Mouse (Mus musculus) neural tube, embryonic 14.5 days (tissue): ENCODE data around the gene P2ry4. TPM values are rescaled to one million over a fixed set of nuclear protein-coding genes. Genes with fewer than 3 reads are reported as not detected.

ENCODE experiments used
- ATAC-seq: fragments of 200-750 bp; cut with Nextera tagmentation; 2 replicates; pipeline ENCODE4 v1.8.0; 2017; ENCODE audit warnings: low read depth, mild to moderate bottlenecking, moderate TSS enrichment, moderate library complexity
- H3K27ac ChIP-seq: fragments of 300-500 bp; sonication (generic); 2 replicates; pipeline ENCODE4 v1.5.1; 2014; ENCODE audit warnings: low read depth, mild to moderate bottlenecking, control low read depth, low read length, moderate library complexity, mixed read lengths
- H3K27me3 ChIP-seq: fragments of 300-500 bp; sonication (generic); 2 replicates; pipeline ENCODE4 v1.6.1; 2014; ENCODE audit warnings: low read length; ENCODE audit not compliant: control insufficient read depth, insufficient read depth
- H3K36me3 ChIP-seq: fragments of 300-500 bp; sonication (generic); 2 replicates; pipeline ENCODE4 v1.6.1; 2014; ENCODE audit warnings: low read length, mixed read lengths; ENCODE audit not compliant: control insufficient read depth, insufficient read depth
- H3K4me1 ChIP-seq: fragments of 300-500 bp; sonication (generic); 2 replicates; pipeline ENCODE4 v1.6.1; 2014; ENCODE audit warnings: low read length; ENCODE audit not compliant: control insufficient read depth, insufficient read depth
- H3K4me2 ChIP-seq: fragments of 300-500 bp; sonication (generic); 2 replicates; pipeline ENCODE4 v1.6.1; 2014; ENCODE audit warnings: mild to moderate bottlenecking, low read depth, low read length, control low read depth
- H3K4me3 ChIP-seq: fragments of 300-500 bp; sonication (generic); 2 replicates; pipeline ENCODE4 v1.5.1; 2014; ENCODE audit warnings: low read depth, low read length, control low read depth, mixed read lengths
- H3K9ac ChIP-seq: fragments of 300-500 bp; sonication (generic); replicated peaks from 2 replicates; pipeline ENCODE4 v1.6.1; 2014; ENCODE audit warnings: low read depth, mild to moderate bottlenecking, control low read depth, low read length, mixed read lengths
- H3K9me3 ChIP-seq: fragments of 300-500 bp; sonication (generic); 2 replicates; pipeline ENCODE4 v1.6.1; 2016; ENCODE audit warnings: low read length; ENCODE audit not compliant: control insufficient read depth
- WGBS: fragments of 180-500 bp; shearing (Covaris S2); extraction: QIAGEN DNeasy Blood & Tissue Kit; methylation state at CpG from one replicate; pipeline ENCODE4 v1.1.7; 2014; 5-methylcytosine and 5-hydroxymethylcytosine counted together
- polyA plus RNA-seq: library from polyadenylated mRNA; unstranded; fragments of >200 nt; fragmentation: Nextera tagmentation; extraction: Ambion mirVana; gene quantifications from 2 replicates; pipeline ENCODE4 v1.2.1, GENCODE M21; 2014

P2ry4 gene
- polyA plus RNA-seq, 1 experiment from 2014 or later, result not detected

GRCm38 (mm10) chrX:100605314-100605713 lies 10.6 kb upstream of the P2ry4 start, which contains the start of gene Arr3:
TSS of gene Arr3 (plus strand) at chrX:100605497.
- no peak within 1 kb of the TSS for H3K4me3 ChIP-seq
- WGBS, result 77% methylated on average over 1 of the region's 1 CpGs
- H3K9me3 ChIP-seq, result no peaks in the 10 kb centered on the region
- H3K27ac ChIP-seq, result no peak within 1 kb of the TSS
- no peaks in the 10 kb centered on the region for H3K27me3 ChIP-seq
- ATAC-seq, result no peak
- H3K36me3 ChIP-seq, result no peaks in the 10 kb centered on the region
- no peak within 1 kb of the TSS for H3K9ac ChIP-seq
- H3K4me1 ChIP-seq, result no peaks in the 10 kb centered on the region
- H3K4me2 ChIP-seq, result no peak within 1 kb of the TSS

- Histone ChIP-seq H3K4me1 (no peaks in the 10 kb centered on the region), H3K27ac (no peak overlapping the region), H3K9ac (no peak overlapping the region), H3K9me3 (no peaks in the 10 kb centered on the region), H3K36me3 (no peaks in the 10 kb centered on the region), H3K27me3 (no peaks in the 10 kb centered on the region), H3K4me2 (no peak overlapping the region), H3K4me3 (no peak overlapping the region)
- no peak for ATAC-seq
- 64% methylated on average over 4 of the region's 4 CpGs for WGBS
Measured at GRCm38 (mm10) chrX:100599755-100600154, 5.1 kb upstream of the P2ry4 start.

GRCm38 (mm10) chrX:100597439-100597838 lies 2.8 kb upstream of the P2ry4 start:
- ATAC-seq, result no peak
- no peak overlapping the region for H3K4me3 ChIP-seq
- 32% methylated on average over 5 of the region's 5 CpGs for WGBS
- H3K27ac ChIP-seq, result no peak overlapping the region
- H3K9me3 ChIP-seq, result no peaks in the 10 kb centered on the region
- H3K27me3 ChIP-seq, result no peaks in the 10 kb centered on the region
- H3K4me1 ChIP-seq, result no peaks in the 10 kb centered on the region
- H3K9ac ChIP-seq, result no peak overlapping the region
- H3K4me2 ChIP-seq, result no peak overlapping the region
- no peaks in the 10 kb centered on the region for H3K36me3 ChIP-seq

GRCm38 (mm10) chrX:100571951-100572350 lies 22.7 kb downstream of the P2ry4 start, which contains the start of gene Awat1:
TSS of gene Awat1 (plus strand) at chrX:100572251.
- Histone ChIP-seq H3K9me3 (no peaks in the 10 kb centered on the region), H3K9ac (no peak within 1 kb of the TSS), H3K4me1 (no peaks in the 10 kb centered on the region), H3K36me3 (no peaks in the 10 kb centered on the region), H3K27ac (no peak within 1 kb of the TSS), H3K4me3 (no peak within 1 kb of the TSS), H3K27me3 (no peaks in the 10 kb centered on the region), H3K4me2 (no peak within 1 kb of the TSS)
- no peak for ATAC-seq
- 60% methylated on average over 1 of the region's 1 CpGs for WGBS

- H3K27ac ChIP-seq, result no peak overlapping the region
- no peaks in the 10 kb centered on the region for H3K4me1 ChIP-seq
- H3K27me3 ChIP-seq, result no peaks in the 10 kb centered on the region
- no peak overlapping the region for H3K4me2 ChIP-seq
- ATAC-seq, result no peak
- H3K9me3 ChIP-seq, result no peaks in the 10 kb centered on the region
- 86% methylated on average over 3 of the region's 3 CpGs for WGBS
- no peak overlapping the region for H3K4me3 ChIP-seq
- no peak overlapping the region for H3K9ac ChIP-seq
- H3K36me3 ChIP-seq, result no peaks in the 10 kb centered on the region
Measured at GRCm38 (mm10) chrX:100565696-100566095, 29.0 kb downstream of the P2ry4 start.

GRCm38 (mm10) chrX:100556026-100556425 lies 38.6 kb downstream of the P2ry4 start:
- Histone ChIP-seq H3K9ac (no peak overlapping the region), H3K4me3 (no peak overlapping the region), H3K27me3 (no peaks in the 10 kb centered on the region), H3K9me3 (no peaks in the 10 kb centered on the region), H3K4me1 (no peaks in the 10 kb centered on the region), H3K36me3 (no peaks in the 10 kb centered on the region), H3K27ac (no peak overlapping the region), H3K4me2 (no peak overlapping the region)
- 84% methylated on average over 3 of the region's 3 CpGs for WGBS
- ATAC-seq, result no peak

Other genes with a start within 250 kb of the P2ry4 start
- gene Otud6a, start 165.9 kb downstream of the P2ry4 start, polyA plus RNA-seq, result not detected in 2 replicates
- not detected in 2 replicates for gene Awat2, start 152.2 kb downstream of the P2ry4 start, polyA plus RNA-seq
- gene Igbp1, start 100.6 kb downstream of the P2ry4 start, polyA plus RNA-seq, result 28.2 and 32.4 TPM in 2 replicates
- gene Dgat2l6, start 70.0 kb downstream of the P2ry4 start, polyA plus RNA-seq, result not detected in 2 replicates
- gene Awat1, start 22.6 kb downstream of the P2ry4 start, polyA plus RNA-seq, result not detected in 2 replicates
- gene Arr3, start 10.6 kb upstream of the P2ry4 start, polyA plus RNA-seq, result not detected in 2 replicates
- 2.1 and 3.4 TPM in 2 replicates for gene Kif4, start 30.9 kb upstream of the P2ry4 start, polyA plus RNA-seq
- gene Pdzd11, start 31.7 kb upstream of the P2ry4 start, polyA plus RNA-seq, result 98.9 and 101 TPM in 2 replicates
- 40.8 and 43.5 TPM in 2 replicates for gene Gdpd2, start 135.0 kb upstream of the P2ry4 start, polyA plus RNA-seq
- gene Dlg3, start 172.9 kb upstream of the P2ry4 start, polyA plus RNA-seq, result 11.9 and 12.9 TPM in 2 replicates